Mouse (Mus musculus) liver, embryonic 14.5 days (tissue): ENCODE data around the gene Socs3.

ENCODE experiments used
- CTCF ChIP-seq: IDR thresholded peaks from 2 replicates; pipeline ENCODE4 v1.5.1; 2016; ENCODE audit warnings: antibody characterized with exemption, low read depth, control low read depth
- EP300 ChIP-seq: IDR thresholded peaks from 2 replicates; pipeline ENCODE4 v1.6.1; 2016; ENCODE audit warnings: antibody characterized with exemption, low read depth

DNA sequence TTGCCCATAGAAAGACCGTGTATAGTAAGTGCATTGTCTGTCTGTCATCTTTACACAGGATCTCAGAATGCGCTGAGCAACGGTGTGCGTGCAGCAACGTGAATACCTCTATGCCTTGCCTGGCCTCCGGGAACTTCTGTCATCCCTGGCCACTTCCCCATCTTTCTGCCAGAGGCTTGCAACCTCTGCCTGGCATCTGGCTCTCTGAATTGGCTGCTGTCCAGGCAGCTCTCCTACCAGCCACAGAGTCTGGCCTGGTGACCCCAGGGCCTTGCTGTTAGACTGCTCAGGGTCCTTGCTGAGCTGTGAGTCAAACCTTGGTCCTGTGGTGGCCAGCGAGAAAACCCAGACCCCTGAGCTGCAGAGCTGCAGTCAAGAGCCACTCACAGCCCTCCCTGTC is 11.7 kb downstream of the Socs3 start:
- TF ChIP-seq CTCF (no peak), EP300 (no peak)
